Mouse (Mus musculus) ovary, postnatal 14 days (tissue): ENCODE measurements around the gene Krtap13-1.
"Not testable (repeated sequence)": the region's sequence is repeated elsewhere in the genome, so short reads cannot be mapped to it uniquely, and the experiment has no call there.

Source experiments
- DNase-seq: peaks from one replicate; pipeline ENCODE4 v3.0.0; 2022; ENCODE audit warnings: low spot score

The Krtap13-1 gene

GRCm38 (mm10) chr16:88728812-88729275, at the start of gene Krtap13-1:
Krtap13-1 (plus strand) TSS chr16:88728862.
- no peak for DNase-seq

GRCm38 (mm10) chr16:88679099-88679498, 49.6 kb upstream of the Krtap13-1 start:
- no peak for DNase-seq

GRCm38 (mm10) chr16:88681282-88681681, 47.4 kb upstream of the Krtap13-1 start:
- DNase-seq, result no peak

GRCm38 (mm10) chr16:88696256-88696655, 32.4 kb upstream of the Krtap13-1 start:
- no peak for DNase-seq

GRCm38 (mm10) chr16:88701072-88701864, 27.4 kb upstream of the Krtap13-1 start:
- no peak for DNase-seq

GRCm38 (mm10) chr16:88707496-88708012, 21.1 kb upstream of the Krtap13-1 start, which contains the start of gene 2310061N02Rik:
2310061N02Rik (minus strand) TSS chr16:88707962.
- DNase-seq, result no peak

GRCm38 (mm10) chr16:88710757-88711156, 17.9 kb upstream of the Krtap13-1 start:
- no peak for DNase-seq

- DNase-seq, result no peak
Observed at GRCm38 (mm10) chr16:88711245-88711644, 17.4 kb upstream of the Krtap13-1 start.

- DNase-seq, result no peak
Observed at GRCm38 (mm10) chr16:88716549-88716948, 12.1 kb upstream of the Krtap13-1 start.

GRCm38 (mm10) chr16:88720031-88720430, 8.6 kb upstream of the Krtap13-1 start:
- DNase-seq, result no peak

GRCm38 (mm10) chr16:88735391-88735790, 6.7 kb downstream of the Krtap13-1 start:
- no peak for DNase-seq

- no peak for DNase-seq
Observed at GRCm38 (mm10) chr16:88744750-88745340, 16.2 kb downstream of the Krtap13-1 start.

- no peak for DNase-seq
Observed at GRCm38 (mm10) chr16:88747943-88748342, 19.3 kb downstream of the Krtap13-1 start.

- DNase-seq, result not testable (repeated sequence)
Observed at GRCm38 (mm10) chr16:88751535-88751934, 22.9 kb downstream of the Krtap13-1 start, which contains the start of gene Krtap13. Krtap13 (minus strand) TSS chr16:88751635.

GRCm38 (mm10) chr16:88758547-88758946, 29.9 kb downstream of the Krtap13-1 start, which contains the start of gene 2310034C09Rik:
2310034C09Rik (plus strand) TSS chr16:88758847.
- not testable (repeated sequence) for DNase-seq

GRCm38 (mm10) chr16:88774106-88774505, 45.4 kb downstream of the Krtap13-1 start, which contains the start of gene 2310057N15Rik:
2310057N15Rik (minus strand) TSS chr16:88774206.
- no peak for DNase-seq

- no peak for DNase-seq
Observed at GRCm38 (mm10) chr16:88777596-88777995, 48.9 kb downstream of the Krtap13-1 start, which contains the start of gene Gm5965. Gm5965 (plus strand) TSS chr16:88777896.
